Mouse (Mus musculus): Measurements from ENCODE around the gene Fcrl6.
A peak's percentile ranks its signal among the peaks of the same experiment; 100 is the strongest.

Fcrl6 gene

DNA sequence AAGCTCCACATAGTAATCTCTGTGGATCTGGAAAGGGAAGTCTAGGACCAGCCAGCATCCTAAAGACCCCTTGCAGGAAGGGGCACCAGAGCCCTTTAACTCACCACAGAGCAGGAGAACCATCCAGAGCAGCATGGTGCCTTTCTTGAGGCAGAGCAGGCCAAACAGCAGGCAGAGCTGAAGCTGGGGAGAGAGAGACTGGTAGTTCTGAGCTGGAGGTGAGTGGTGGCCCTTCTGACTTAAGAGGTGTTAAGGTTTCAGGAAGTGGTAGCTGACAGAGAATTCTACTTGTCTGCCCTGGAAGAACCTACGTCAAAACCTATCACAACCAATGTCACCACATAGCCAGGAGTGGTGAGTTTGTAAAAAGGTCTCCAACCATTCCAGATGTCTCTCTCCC is at the start of gene Fcrl6:
Fcrl6 (minus strand) TSS at position 226 of the 400 bp plus-strand sequence.
- no peak for DNase-seq (ENCODE audit: low spot score in 2 of 2)

DNA sequence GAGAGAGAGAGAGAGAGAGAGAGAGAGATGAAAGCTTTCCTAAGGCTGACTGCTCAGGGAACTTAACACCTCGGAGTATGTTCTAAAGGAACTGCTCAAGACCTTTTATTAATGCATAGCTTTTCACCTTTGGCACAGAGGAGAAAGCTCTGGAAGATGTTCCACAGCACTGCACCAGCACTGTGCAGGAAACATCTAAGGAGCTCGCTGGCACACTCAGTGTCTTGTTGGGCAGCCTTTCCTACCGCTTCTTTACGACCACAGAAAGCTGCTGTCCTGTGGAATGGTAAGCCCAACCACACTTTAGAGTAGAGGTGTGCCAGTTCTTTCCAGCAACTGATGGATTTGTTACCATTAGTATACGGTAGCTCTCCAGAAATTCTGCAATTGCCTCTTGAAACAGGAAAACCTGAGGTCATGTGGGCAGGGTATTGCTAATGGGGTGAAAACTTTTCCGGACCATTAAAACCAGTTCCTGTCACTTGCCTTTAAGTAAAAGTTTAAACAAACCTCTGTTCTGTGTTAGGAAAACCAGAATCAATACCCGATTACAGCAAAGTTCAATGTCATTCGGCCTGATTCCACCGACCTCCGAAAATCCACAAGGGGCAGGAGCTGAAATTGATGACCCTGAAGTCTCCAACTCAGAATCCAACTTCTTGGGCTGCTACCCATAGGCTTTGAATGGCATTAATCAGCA is 49.1 kb upstream of the Fcrl6 start:
- DNase-seq (ENCODE audit: low spot score in 2 of 2) = no peak

DNA sequence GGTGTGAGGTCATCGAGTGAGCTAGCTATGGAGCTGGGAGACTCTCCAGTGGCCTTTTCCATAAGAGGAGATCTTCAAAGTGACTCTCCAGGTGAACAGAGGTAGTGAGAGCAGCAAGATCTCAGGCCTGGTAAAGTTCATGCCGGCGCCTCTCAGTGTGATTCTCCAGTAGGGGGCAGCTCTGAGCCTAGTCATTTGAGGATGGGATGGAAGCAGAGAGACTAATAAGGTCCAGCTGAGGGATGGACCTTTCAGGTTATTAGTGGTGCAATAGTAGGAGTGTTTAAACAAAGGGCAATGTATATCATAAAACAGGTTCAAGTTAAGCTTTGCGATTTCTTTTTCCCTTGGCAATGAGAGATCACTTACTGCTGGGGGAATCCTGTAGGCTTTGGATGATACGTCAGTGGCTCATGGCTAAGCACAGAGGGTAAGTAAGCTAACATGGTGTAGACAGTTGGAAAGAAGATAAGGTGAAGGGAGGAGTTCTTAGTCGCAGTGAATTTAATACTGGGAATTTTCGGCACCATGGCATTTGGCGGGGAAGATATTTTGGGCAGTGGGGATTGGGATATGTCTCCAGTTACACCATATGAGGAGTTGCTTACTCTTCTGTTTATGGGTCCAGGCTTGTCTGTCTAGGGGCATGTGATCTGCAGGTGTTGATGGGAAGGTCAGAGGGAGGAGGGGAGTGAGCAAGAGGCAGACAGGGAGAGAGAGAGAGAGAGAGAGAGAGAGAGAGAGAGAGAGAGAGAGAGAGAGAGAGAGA is 48.4 kb upstream of the Fcrl6 start:
- no peak for DNase-seq (ENCODE audit: low spot score in 2 of 2)

DNA sequence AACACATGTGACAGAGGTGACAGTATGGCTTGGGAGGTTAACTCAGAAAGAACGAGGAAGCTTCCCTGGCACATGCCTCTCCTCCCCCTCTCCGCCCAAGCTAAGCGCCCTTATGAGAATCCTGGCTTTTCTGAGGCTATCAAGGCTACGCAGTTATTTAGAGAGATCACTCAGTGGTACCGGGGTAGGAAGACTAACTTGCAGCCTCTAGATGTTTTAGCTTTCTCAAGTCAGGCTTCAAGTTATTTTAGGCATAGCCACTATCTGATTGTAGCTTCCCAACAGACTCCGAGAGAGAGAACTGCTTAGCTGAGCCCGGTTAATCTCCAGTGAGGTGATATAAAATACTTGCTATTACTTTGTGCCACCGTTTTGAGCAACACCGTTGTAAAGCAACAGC is 47.0 kb upstream of the Fcrl6 start:
- DNase-seq (ENCODE audit: low spot score in 2 of 2) = no peak

DNA sequence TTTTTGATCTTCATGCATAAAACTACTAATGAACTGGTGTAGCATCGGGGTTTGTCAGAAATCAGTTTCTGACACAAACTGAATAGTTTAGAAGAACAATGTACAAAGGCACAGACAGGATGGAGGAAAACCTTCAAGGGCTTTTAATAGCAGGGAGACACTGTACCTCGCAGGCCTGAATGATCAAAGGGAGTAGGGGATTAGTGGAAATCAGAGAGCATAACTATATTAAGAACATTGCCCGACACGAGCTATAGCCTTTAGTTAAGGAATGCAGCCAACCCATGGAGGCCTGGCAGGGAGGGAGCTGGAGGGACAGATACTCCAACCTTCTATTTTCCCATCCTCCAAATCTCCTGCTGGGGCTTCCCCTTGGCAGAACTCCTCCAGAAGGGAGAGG is 44.9 kb upstream of the Fcrl6 start:
- DNase-seq (ENCODE audit: low spot score in 2 of 2) = no peak

DNA sequence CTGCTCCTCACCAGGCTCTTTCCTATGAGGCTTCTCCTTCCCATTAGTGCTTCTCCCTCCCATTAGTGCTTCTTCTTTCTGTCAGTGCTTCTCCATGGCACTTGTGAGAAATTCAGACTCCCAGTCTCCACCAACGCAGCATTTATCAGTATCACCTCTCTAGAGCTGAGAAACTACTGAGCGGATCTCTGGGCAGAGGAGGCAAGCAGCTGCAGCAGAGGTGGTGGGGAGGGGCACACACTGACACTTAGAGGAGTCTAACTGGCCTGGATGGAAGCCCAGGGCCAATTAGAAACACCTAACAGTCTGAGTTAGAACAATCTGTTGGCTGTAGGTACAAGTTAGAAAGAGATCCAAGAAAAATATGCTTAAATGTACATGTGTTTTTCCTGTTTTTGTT is 36.4 kb upstream of the Fcrl6 start:
- no peak for DNase-seq (ENCODE audit: low spot score in 2 of 2)

DNA sequence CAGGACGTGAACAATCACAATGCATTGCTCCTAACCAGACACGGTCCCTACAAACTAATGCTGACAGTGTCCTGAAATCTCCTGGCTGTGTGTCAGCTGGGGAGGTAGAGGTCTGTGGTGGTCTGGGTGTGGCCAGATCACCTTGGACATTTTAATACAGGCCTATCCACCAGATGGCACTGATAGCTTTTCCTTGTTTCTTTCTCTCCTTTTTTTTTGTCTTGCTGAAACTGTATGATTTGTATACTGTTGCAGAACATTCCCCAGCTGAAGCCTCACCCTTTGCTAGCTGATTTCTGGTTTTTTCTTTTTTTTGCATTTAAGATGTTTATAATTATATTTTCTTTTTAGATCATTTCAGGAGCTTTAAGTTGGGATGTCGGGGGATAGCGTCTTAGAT is 35.5 kb upstream of the Fcrl6 start:
- no peak for DNase-seq (ENCODE audit: low spot score in 2 of 2)

DNA sequence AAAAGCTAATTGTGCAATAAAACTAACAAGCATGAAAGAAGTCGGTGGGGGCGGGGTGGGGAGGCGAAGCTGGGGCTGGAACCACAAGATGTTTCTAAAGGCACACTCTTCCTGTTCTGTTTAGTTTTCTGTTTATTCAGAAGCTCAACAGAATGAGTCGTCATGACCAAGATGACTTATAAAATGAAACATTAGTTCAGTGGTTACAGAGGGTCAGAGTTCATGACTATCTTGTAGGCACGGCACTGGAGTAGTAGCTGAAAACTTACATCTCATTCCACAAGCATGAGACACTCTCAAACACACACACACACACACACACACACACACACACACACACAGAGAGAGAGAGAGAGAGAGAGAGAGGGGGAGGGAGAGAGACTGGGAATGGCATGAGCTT is 33.9 kb upstream of the Fcrl6 start:
- no peak for DNase-seq (ENCODE audit: low spot score in 2 of 2)

DNA sequence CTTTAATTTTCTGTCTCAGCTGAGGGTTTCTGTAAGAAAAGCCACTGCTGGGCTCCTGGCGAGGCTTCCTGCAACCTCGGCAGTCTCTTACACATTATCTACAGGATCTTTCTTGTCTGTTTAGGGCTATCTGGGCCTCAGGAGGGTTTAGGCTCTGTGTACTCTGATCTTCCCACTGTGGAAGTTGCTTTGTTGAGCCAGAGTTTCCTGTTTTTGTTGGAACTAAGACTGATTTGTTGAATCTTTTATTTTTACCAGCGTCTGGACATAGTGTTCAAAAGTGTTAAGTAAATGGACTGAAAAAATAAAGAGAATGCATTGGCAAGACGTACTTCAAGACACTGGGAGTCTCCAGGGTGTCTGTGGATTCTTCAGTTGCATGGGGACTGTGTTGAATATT is 32.9 kb upstream of the Fcrl6 start:
- DNase-seq (ENCODE audit: low spot score in 2 of 2) = peak in 1 of 2 experiments; percentile 9

DNA sequence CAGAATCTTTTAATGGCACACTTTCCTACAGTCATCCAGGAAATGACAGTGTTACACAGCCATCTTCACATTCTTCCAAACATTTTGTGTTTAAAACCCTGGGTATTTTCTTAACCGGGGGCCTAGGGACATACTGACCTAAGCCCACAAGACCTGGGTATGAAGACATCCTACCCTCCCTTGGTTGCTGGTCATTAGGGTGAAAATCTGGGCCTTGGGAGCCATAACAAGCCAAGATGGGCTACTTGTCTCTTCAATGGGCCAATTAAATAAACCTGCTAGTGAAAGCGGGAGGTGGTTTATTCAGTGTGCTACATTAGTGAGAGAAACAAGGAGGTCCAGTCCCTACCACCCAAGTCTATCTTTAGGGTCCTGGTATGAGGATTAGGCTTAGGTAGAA is 31.8 kb upstream of the Fcrl6 start:
- DNase-seq (ENCODE audit: low spot score in 2 of 2) = no peak

DNA sequence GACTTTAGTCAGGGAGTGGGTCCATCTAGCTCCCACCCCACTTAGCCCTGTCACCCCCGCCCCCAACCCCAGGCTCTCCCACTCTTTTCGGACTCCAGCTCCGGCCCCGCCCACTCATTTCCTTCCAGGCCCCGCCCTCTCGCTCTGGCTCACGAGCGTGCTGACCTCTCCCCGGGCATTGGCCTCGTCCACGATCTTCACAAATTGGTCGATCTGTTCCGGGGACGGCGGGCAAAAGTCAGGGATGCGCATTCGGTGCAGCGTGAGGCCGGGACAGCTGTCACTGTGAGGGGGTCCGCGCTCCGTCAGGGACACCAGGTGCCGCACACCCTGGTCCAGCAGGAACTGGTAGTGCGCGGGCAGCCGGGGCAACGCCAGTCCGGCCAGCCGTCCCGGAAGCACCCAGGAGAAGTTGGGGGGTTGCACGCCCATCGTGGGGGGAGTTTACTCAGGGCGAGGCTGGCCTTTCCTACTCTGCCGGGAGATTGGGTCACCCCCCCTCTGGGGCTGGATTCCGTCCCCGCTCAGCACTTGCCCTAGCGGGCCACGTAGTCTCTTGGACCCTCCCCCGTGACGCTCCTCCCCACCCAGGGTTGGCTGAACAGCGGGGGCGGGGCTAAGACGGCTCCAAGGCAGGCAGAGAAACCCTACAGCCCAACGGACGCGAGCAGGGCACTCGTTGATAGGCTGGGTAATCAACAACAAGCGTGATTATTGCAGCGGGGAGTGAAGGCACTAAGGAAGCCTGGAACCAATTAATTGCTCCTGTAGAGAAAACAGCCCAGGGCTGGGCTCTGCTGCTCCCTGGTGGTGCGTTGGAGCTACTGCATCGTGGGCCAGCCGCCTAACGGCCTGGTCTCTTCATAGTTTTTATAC is 30.3 kb upstream of the Fcrl6 start, which contains the start of gene Dusp23:
Dusp23 (minus strand) TSS at position 512 of the 876 bp plus-strand sequence.
- DNase-seq (ENCODE audit: low spot score in 2 of 2) = peak; percentile 98

DNA sequence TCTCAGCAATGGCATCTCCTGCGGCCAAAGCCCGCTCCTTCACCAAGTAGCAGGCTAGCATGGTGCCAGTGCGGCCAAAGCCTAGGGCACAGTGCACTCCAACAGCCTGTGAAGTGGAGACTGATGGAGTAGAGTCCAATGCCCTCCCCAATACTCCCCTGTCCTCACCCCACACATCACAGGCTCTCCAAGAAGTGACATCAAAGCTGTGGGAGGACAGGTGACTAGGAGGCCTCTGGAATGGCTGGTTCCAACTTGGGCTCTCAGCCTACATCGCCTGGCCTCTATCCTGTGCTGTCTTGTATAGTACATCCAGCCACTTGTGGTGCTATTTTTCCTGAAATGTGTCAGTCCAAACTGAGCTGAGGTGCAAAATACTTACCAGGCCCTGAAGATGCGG is 29.4 kb upstream of the Fcrl6 start:
- DNase-seq (ENCODE audit: low spot score in 2 of 2) = no peak

DNA sequence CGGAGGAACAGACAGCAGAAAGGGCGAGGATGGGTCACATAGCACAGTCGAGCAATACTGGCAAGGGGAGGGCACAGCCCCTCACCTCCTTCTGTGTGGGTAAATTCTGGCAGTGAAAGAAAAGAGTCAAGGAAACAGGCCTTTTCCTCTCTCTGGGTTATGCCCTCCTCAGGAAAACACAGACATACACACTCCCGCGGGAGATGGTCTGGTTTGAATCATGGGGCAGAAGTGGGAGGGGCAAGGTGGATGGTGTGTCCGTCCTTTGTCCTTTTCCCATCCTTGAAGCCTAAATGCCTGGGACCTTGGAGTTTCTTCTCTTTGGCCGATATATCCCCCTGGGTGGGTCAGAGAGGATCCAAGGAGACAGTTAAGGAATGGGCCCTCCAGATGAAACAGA is 27.5 kb upstream of the Fcrl6 start:
- no peak for DNase-seq (ENCODE audit: low spot score in 2 of 2)

DNA sequence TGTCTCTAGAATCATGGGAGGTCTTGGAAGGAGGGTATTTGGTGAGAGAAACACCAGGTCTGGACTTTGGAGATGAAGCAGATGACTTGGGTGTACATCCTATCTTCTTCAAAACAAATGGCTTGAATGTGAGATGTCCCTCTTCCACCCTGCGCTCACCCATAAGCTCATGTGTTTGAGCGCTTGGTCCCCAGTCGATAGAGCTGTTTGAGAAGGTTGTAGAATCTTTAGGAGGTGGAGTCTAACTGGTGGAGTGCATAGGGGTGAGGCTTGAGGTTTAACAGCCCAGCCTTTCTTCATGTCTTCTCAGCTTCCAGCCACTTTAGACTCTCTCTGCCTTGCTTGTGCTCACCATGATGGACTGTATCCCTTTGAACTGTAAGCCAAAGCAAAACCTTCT is 24.0 kb upstream of the Fcrl6 start:
- no peak for DNase-seq (ENCODE audit: low spot score in 2 of 2)

DNA sequence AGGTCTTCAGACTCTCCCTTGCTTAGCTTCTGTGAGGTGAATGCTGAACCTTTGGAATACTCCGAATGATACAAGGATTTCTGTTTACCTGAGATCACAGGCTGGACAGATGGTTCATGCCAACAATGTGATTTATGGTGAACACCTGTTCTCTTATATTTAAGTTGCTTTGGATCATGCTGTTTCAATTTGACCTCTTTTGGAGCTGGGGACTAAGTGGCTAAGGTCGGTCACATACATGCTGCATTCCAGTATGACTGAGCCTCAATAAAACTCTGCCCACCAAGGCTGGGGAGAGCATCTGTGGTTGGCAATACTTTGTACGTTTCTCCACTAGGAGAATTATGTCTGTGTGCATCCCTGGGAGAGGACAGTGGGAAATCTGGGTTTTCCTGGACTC is 21.7 kb upstream of the Fcrl6 start:
- DNase-seq (ENCODE audit: low spot score in 2 of 2) = no peak

DNA sequence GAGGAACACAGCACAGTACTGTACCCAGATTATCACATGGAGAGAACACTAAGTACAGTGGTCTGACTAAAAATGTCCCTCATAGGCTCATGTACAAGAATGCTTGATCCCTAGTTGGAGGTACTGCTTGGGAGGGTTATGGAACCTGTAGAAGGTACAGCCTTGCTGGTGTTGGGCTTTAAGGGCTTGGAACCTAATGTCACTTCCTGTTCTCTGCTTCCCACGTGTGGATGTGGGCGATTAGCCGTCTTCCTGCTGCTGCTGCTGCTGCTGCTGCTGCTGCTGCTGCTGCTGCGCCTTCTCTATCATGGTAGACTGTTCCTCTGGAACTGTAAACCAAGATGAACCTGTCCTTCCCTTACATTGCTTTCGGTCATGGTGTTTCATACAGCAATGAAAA is 21.2 kb upstream of the Fcrl6 start:
- no peak for DNase-seq (ENCODE audit: low spot score in 2 of 2)

DNA sequence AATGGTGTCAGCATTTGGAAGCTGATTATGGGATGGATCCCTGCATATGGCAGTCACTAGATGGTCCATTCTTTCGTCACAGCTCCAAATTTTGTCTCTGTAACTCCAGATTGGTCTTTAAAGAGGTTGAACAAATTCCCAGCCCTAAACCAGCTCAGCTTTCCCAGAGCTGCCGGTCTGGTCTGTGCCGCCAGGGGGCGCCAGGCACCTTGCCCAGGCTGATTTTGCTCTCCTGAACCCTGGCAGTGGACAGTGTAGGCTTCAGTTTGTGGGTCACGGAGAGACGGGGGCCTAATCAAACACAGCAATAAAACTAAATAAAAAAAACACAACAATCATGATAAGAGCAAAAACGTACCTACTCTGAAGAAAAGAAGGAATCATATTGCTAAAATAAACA is 16.9 kb upstream of the Fcrl6 start:
- peak; percentile 29 to 61 for DNase-seq (ENCODE audit: low spot score in 2 of 2)

DNA sequence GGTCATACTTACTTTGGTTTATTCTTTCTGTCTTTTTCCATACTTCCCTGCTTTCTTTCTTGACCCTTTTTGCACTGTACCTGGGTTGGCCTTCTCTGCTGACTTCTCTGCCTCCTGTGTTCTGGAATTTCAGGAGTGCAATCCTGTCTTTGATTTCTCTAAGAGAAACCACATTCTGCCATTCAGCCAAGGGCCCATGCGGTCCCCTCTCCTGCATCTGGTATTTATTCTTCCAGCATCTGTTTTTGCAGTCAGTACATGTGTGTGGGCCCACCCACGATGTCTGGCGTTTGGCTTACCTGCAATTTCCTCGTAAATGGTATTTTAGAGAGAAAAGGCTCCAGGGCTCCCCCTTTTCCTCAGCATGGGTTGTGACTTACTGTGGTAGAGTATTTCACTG is 15.8 kb upstream of the Fcrl6 start:
- no peak for DNase-seq (ENCODE audit: low spot score in 2 of 2)

DNA sequence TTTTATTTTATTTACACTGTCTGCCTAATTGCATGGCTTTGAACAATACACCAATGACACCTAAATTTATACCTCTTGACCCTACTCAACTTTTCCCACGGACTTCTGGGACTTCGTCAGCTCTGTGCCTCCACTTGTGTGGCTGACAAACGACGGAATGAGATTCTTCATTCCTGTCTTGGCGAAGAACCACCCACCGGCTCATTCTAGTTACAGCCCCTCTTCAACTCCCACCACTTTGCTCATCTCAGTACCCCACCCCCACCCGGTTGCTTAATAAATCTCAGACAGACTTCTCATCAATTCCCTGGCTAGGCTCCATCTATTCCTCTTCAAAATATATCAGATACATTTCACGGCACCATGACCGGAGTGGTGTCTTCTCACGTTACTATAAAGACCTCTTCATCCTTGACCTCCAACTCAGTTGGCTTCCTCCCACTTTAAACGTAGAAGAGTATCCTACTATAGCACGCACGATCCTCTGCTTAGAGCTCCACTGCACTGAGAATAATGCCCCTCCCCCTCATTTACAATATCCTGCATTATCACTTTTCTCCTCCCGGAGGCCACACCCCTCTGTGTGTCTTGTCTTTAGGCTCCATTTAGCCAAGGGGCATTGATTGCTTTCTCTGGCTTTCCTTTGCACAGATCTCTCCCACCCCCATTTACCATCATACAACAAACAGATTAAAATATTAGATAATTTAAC is 15.2 kb upstream of the Fcrl6 start:
- DNase-seq (ENCODE audit: low spot score in 2 of 2) = no peak

DNA sequence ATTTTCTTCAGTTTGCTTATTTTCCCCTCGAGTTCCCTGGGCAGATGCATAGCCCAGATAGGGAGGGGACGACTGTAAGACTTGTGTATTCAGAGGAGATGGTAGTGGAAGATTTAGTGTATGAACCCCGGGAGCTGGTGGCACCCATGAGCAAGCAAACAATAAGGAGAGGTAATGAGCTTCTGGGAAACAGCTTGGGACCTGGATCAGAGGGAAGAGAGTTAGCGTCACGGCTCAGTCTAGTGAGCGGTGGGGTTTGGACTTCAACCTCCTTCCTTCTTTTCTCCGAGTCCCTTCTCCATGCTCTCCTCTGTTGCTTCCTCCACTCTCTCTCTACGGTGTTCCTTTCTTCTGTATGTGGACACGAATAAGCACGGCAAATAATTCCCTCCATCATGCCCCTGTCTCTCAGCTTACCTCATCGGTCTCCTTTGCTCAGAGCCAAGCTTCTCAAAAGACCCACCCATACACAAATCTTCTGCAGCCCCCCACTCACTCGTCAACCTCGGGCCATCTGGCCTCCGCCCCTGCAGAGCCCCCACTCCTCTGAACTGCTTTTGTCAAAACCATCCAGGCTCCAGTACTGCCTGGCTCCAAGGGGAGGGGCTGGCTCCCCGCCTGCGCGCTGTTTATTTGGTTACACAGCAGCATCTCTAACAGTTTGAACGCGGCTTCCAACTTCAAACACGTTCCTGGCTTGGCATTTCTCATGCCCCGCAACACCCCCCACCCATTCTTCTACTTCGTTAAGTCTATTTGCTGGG is 14.4 kb upstream of the Fcrl6 start:
- DNase-seq (ENCODE audit: low spot score in 2 of 2) = no peak

DNA sequence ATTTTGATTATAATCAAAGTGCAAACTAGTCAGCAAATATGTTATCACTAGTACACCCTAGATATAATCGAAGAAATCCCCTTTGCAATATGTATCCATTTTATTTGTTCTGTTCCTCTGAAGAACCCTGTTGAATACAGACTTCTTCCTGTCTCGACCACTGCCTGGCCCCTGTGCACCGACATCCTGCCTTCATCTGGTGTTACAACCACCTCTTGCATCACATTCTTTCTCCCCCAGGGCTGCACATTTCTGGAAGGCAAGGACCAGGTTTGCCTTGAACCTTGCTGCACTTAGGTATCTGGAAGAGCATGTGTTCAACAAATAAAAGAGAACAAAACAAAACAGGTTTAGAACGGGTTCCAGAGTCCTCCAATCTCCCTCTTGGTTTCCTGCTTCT is 13.1 kb upstream of the Fcrl6 start:
- DNase-seq (ENCODE audit: low spot score in 2 of 2) = no peak
